ENCODE assay signal across 14 mouse cellular contexts in genomic region chr1:164926534-164927160, GRCm38 (mm10). TPM values are rescaled to one million over a fixed set of nuclear protein-coding genes. Genes with fewer than 3 reads are reported as not detected.
A peak's percentile ranks its signal among the peaks of the same experiment; 100 is the strongest.
DNase-seq lines count a peak whose midpoint lies in the region; ATAC-seq and TF ChIP-seq lines count a peak whose summit lies in the region.
"Had no signal": no experiment of that assay in that cellular context is flagged by ENCODE, and none has a peak within 500 bp of the region (broad histone marks: within the 10 kb centered on the region; RNA-seq: fewer than 3 reads in every experiment).

No protein-coding gene starts in this region.

- H3K4me1 ChIP-seq in hindbrain, postnatal 0 days (ENCODE audit: insufficient read depth, low read length) = no peaks in the 10 kb centered on the region
- no peaks in the 10 kb centered on the region for H3K4me1 ChIP-seq in hindbrain, embryonic 16.5 days (ENCODE audit: control insufficient read depth, insufficient read depth, low read depth, low read length)
- H3K4me1 ChIP-seq: heart, embryonic 10.5 days; stomach, embryonic 15.5 days had no signal

- no peaks in the 10 kb centered on the region for H3K36me3 ChIP-seq in hindbrain, postnatal 0 days (ENCODE audit: insufficient read depth, low read length)
- H3K36me3 ChIP-seq in hindbrain, embryonic 16.5 days (ENCODE audit: control insufficient read depth, insufficient read depth, low read length) = no peaks in the 10 kb centered on the region
- H3K36me3 ChIP-seq: heart, embryonic 10.5 days; stomach, embryonic 15.5 days had no signal

- H3K9ac ChIP-seq in hindbrain, postnatal 0 days (replicated peaks; ENCODE audit: low read length) = no peak overlapping the region
- H3K9ac ChIP-seq in hindbrain, embryonic 16.5 days (ENCODE audit: low read depth, low read length) = no peak overlapping the region
- H3K9ac ChIP-seq: lung, embryonic 14.5 days; stomach, embryonic 15.5 days had no signal

- H3K27me3 ChIP-seq in hindbrain, postnatal 0 days (ENCODE audit: insufficient read depth, low read length) = no peaks in the 10 kb centered on the region
- no peaks in the 10 kb centered on the region for H3K27me3 ChIP-seq in hindbrain, embryonic 16.5 days (replicated peaks; ENCODE audit: control insufficient read depth, insufficient read depth, low read length)
- H3K27me3 ChIP-seq: stomach, embryonic 15.5 days had no signal

- no peak overlapping the region for H3K27ac ChIP-seq in hindbrain, postnatal 0 days
- H3K27ac ChIP-seq in hindbrain, embryonic 16.5 days (ENCODE audit: low read depth, low read length) = no peak overlapping the region
- H3K27ac ChIP-seq in layer of hippocampus, adult 2 months = peak overlapping the region; percentile 85
- H3K27ac ChIP-seq: heart, embryonic 10.5 days; stomach, embryonic 15.5 days had no signal

- no peak overlapping the region for H3K4me2 ChIP-seq in hindbrain, postnatal 0 days (ENCODE audit: low read depth, low read length)
- H3K4me2 ChIP-seq in hindbrain, embryonic 16.5 days (ENCODE audit: low read length) = no peak overlapping the region
- H3K4me2 ChIP-seq: lung, embryonic 14.5 days; stomach, embryonic 15.5 days had no signal

- 47% methylated on average over 3 of the region's 3 CpGs for WGBS in hindbrain, postnatal 0 days
- WGBS in hindbrain, embryonic 16.5 days = 48% methylated on average over 3 of the region's 3 CpGs

- no peak for TF ChIP-seq CTCF in hindbrain, postnatal 0 days (IDR thresholded peaks at IDR 0.05; ENCODE audit: low read depth)
- TF ChIP-seq CTCF in layer of hippocampus, adult 2 months (conservative IDR thresholded peaks at IDR 0.05) = no peak

- no peak for ATAC-seq in hindbrain, postnatal 0 days
- no peak for ATAC-seq in hindbrain, embryonic 16.5 days

- H3K4me3 ChIP-seq in hindbrain, postnatal 0 days (ENCODE audit: low read length) = no peak overlapping the region
- H3K4me3 ChIP-seq in hindbrain, embryonic 16.5 days (ENCODE audit: low read length) = no peak overlapping the region
- no peak overlapping the region for H3K4me3 ChIP-seq in layer of hippocampus, adult 2 months
- H3K4me3 ChIP-seq: heart, embryonic 10.5 days; stomach, embryonic 15.5 days had no signal

- H3K9me3 ChIP-seq in hindbrain, postnatal 0 days (ENCODE audit: low read length) = no peaks in the 10 kb centered on the region
- no peaks in the 10 kb centered on the region for H3K9me3 ChIP-seq in hindbrain, embryonic 16.5 days (ENCODE audit: control insufficient read depth, low read length)
- H3K9me3 ChIP-seq: heart, embryonic 10.5 days; stomach, embryonic 15.5 days had no signal

- peak; percentile 8 for DNase-seq in hindbrain, postnatal 0 days (ENCODE audit: low spot score)
- DNase-seq in cerebellum, adult 9-10 months = peak; percentile 64
- DNase-seq in layer of hippocampus, adult 2 months (ENCODE audit: low spot score in 2 of 2) = peak; percentile 56 to 87
- peak; percentile 53 to 75 for DNase-seq in right cerebral cortex, postnatal 10 days (ENCODE audit: low spot score in 2 of 2)
- DNase-seq in thymus, postnatal 4 days = no peak
- DNase-seq in lung, adult 18-20 months = no peak
- no peak for DNase-seq in gastrocnemius, adult 8-10 months (ENCODE audit: low spot score in 2 of 2)
- DNase-seq: lung, embryonic 14.5 days; midbrain, embryonic 14.5 days had no signal

RNA-seq across cellular contexts. Expression of gene Xcl1, which starts 8.7 kb away (rescaled TPM):
- not detected in 2 replicates for total RNA-seq in hindbrain, postnatal 0 days (2014; rRNA removed)
- not detected in 2 replicates for polyA plus RNA-seq in hindbrain, postnatal 0 days (2015; fragmentation: Nextera tagmentation; extraction: Ambion mirVana)
- not detected in 2 replicates for polyA plus RNA-seq in hindbrain, embryonic 16.5 days (2015; fragmentation: Nextera tagmentation; extraction: Ambion mirVana)
- not detected for total RNA-seq in layer of hippocampus, adult 2 months (2021)
- not detected for total RNA-seq in gastrocnemius, adult 8-10 months (2022)
- total RNA-seq: left cerebral cortex, adult 8-10 months had no signal
- polyA plus RNA-seq: C2C12; heart, embryonic 10.5 days; lung, embryonic 14.5 days; midbrain, embryonic 14.5 days; stomach, embryonic 15.5 days had no signal

Comparison
In these comparisons a context has a peak if more than half of its experiments do, and no peak if none do; other contexts are left out.
1. DNase-seq: peak in hindbrain, postnatal 0 days (single experiment), cerebellum, adult 9-10 months (single experiment), layer of hippocampus, adult 2 months (2 of 2) and right cerebral cortex, postnatal 10 days (2 of 2); none in thymus, postnatal 4 days (single experiment), lung, adult 18-20 months (0 of 2) and gastrocnemius, adult 8-10 months (0 of 2).